Mouse (Mus musculus): Measurements from ENCODE around the gene Ppa2. TPM values are rescaled to one million over a fixed set of nuclear protein-coding genes. Genes with fewer than 3 reads are reported as not detected.

The Ppa2 gene
- polyA plus RNA-seq, 1 experiment from 2014 or later = 87.9 TPM

DNA sequence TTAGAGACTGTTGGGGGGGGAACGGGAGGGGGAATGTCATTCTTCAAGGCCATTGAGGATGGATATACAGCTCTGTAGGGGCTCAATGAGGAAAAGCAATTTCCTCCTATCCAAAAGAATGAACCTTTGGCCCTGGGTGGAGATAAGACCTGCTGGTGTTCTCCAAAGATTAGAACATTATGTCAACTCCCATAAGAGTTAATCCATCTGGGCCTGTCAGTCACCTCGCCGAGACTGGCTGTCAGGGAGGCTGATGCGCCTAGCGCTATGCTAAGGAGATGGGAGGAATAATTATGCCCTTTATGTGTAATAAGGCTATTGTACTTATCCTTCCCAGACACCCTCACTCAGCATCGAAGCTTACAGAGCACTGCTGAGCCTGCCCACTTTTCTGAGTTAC lies 2.9 kb downstream of the Ppa2 start:
- 79% methylated on average over 6 of the region's 6 CpGs for WGBS
- H3K27me3 ChIP-seq (ENCODE audit: control insufficient read depth, insufficient read depth, low read length) = no peaks in the 10 kb centered on the region
- no peak overlapping the region for H3K4me3 ChIP-seq (ENCODE audit: low read depth, low read length)
- H3K36me3 ChIP-seq (ENCODE audit: control insufficient read depth, insufficient read depth, low read length) = no peaks in the 10 kb centered on the region
- H3K9ac ChIP-seq (ENCODE audit: low read length) = no peak overlapping the region
- no peak for ATAC-seq (ENCODE audit: insufficient read depth, low FRiP score, low TSS enrichment)
- H3K4me1 ChIP-seq (ENCODE audit: control insufficient read depth, insufficient read depth, low read length) = no peaks in the 10 kb centered on the region
- no peak overlapping the region for H3K4me2 ChIP-seq (ENCODE audit: low read depth)
- no peak overlapping the region for H3K27ac ChIP-seq (ENCODE audit: low read depth, low read length)
- H3K9me3 ChIP-seq (ENCODE audit: control insufficient read depth, low read length) = no peaks in the 10 kb centered on the region
- DNase-seq (ENCODE audit: low spot score) = no peak

DNA sequence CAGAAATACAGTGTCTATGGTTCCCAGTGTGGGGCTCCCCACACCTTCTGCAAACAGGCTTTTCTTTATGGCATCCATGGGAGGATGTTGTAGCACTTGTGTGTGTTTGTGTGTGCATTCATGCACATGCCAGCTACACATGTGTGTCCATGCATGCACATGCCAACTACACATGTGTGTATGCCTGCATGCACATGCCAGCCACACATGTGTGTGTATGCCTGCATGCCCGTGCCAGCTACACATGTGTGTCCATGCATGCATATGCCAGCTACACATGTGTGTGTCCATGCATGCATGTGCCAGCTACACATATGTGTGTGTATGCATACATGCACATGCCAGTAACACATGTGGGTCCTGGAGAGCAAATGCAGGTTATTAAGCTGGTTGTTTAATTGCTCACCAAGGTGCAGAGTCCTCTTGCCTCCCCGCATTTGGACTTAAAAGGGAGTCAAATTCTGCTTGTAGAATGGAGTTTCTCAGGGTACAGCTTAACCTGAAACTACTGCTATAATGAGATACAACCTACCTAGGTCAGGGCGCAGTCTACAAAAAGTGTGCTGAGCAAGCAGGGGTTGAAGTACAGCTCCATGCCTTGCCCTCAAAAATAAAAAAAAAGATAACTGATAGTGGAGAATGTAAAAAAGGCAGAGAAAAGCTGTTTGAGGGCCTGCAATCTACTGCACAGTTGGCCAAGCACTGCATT lies 3.7 kb downstream of the Ppa2 start:
- Histone ChIP-seq H3K27ac (ENCODE audit: low read depth, low read length) (no peak overlapping the region), H3K9ac (ENCODE audit: low read length) (no peak overlapping the region), H3K9me3 (ENCODE audit: control insufficient read depth, low read length) (no peaks in the 10 kb centered on the region), H3K4me2 (ENCODE audit: low read depth) (no peak overlapping the region), H3K27me3 (ENCODE audit: control insufficient read depth, insufficient read depth, low read length) (no peaks in the 10 kb centered on the region), H3K36me3 (ENCODE audit: control insufficient read depth, insufficient read depth, low read length) (no peaks in the 10 kb centered on the region), H3K4me1 (ENCODE audit: control insufficient read depth, insufficient read depth, low read length) (no peaks in the 10 kb centered on the region), H3K4me3 (ENCODE audit: low read depth, low read length) (no peak overlapping the region)
- no peak for ATAC-seq (ENCODE audit: insufficient read depth, low FRiP score, low TSS enrichment)
- 93% methylated on average over 3 of the region's 3 CpGs for WGBS
- DNase-seq (ENCODE audit: low spot score) = no peak

- Histone ChIP-seq H3K9me3 (ENCODE audit: control insufficient read depth, low read length) (no peaks in the 10 kb centered on the region), H3K4me1 (ENCODE audit: control insufficient read depth, insufficient read depth, low read length) (no peaks in the 10 kb centered on the region), H3K4me2 (ENCODE audit: low read depth) (no peak overlapping the region), H3K27me3 (ENCODE audit: control insufficient read depth, insufficient read depth, low read length) (no peaks in the 10 kb centered on the region), H3K9ac (ENCODE audit: low read length) (no peak overlapping the region), H3K27ac (ENCODE audit: low read depth, low read length) (no peak overlapping the region), H3K4me3 (ENCODE audit: low read depth, low read length) (no peak overlapping the region), H3K36me3 (ENCODE audit: control insufficient read depth, insufficient read depth, low read length) (no peaks in the 10 kb centered on the region)
- no peak for ATAC-seq (ENCODE audit: insufficient read depth, low FRiP score, low TSS enrichment)
- DNase-seq (ENCODE audit: low spot score) = peak; percentile 69
- 47% methylated on average over 6 of the region's 6 CpGs for WGBS
These were observed 4.6 kb downstream of the Ppa2 start for GRCm38 (mm10) chr3:133314475-133314874.

GRCm38 (mm10) chr3:133315011-133315410 lies 5.1 kb downstream of the Ppa2 start:
- no peak overlapping the region for H3K27ac ChIP-seq (ENCODE audit: low read depth, low read length)
- H3K9ac ChIP-seq (ENCODE audit: low read length) = no peak overlapping the region
- DNase-seq (ENCODE audit: low spot score) = no peak
- no peaks in the 10 kb centered on the region for H3K9me3 ChIP-seq (ENCODE audit: control insufficient read depth, low read length)
- H3K4me1 ChIP-seq (ENCODE audit: control insufficient read depth, insufficient read depth, low read length) = no peaks in the 10 kb centered on the region
- 97% methylated on average over 14 of the region's 14 CpGs for WGBS
- no peak overlapping the region for H3K4me3 ChIP-seq (ENCODE audit: low read depth, low read length)
- H3K36me3 ChIP-seq (ENCODE audit: control insufficient read depth, insufficient read depth, low read length) = no peaks in the 10 kb centered on the region
- no peaks in the 10 kb centered on the region for H3K27me3 ChIP-seq (ENCODE audit: control insufficient read depth, insufficient read depth, low read length)
- no peak overlapping the region for H3K4me2 ChIP-seq (ENCODE audit: low read depth)
- ATAC-seq (ENCODE audit: insufficient read depth, low FRiP score, low TSS enrichment) = no peak

- Histone ChIP-seq H3K9me3 (ENCODE audit: control insufficient read depth, low read length) (no peaks in the 10 kb centered on the region), H3K36me3 (ENCODE audit: control insufficient read depth, insufficient read depth, low read length) (no peaks in the 10 kb centered on the region), H3K4me2 (ENCODE audit: low read depth) (no peak overlapping the region), H3K27ac (ENCODE audit: low read depth, low read length) (no peak overlapping the region), H3K4me3 (ENCODE audit: low read depth, low read length) (no peak overlapping the region), H3K4me1 (ENCODE audit: control insufficient read depth, insufficient read depth, low read length) (no peaks in the 10 kb centered on the region), H3K9ac (ENCODE audit: low read length) (no peak overlapping the region), H3K27me3 (ENCODE audit: control insufficient read depth, insufficient read depth, low read length) (no peaks in the 10 kb centered on the region)
- ATAC-seq (ENCODE audit: insufficient read depth, low FRiP score, low TSS enrichment) = no peak
- DNase-seq (ENCODE audit: low spot score) = no peak
- WGBS = 95% methylated on average over 8 of the region's 8 CpGs
These were observed 5.7 kb downstream of the Ppa2 start for GRCm38 (mm10) chr3:133315647-133316046.

- Histone ChIP-seq H3K4me3 (ENCODE audit: low read depth, low read length) (no peak overlapping the region), H3K4me1 (ENCODE audit: control insufficient read depth, insufficient read depth, low read length) (no peaks in the 10 kb centered on the region), H3K9ac (ENCODE audit: low read length) (no peak overlapping the region), H3K27me3 (ENCODE audit: control insufficient read depth, insufficient read depth, low read length) (no peaks in the 10 kb centered on the region), H3K9me3 (ENCODE audit: control insufficient read depth, low read length) (no peaks in the 10 kb centered on the region), H3K36me3 (ENCODE audit: control insufficient read depth, insufficient read depth, low read length) (no peaks in the 10 kb centered on the region), H3K27ac (ENCODE audit: low read depth, low read length) (no peak overlapping the region), H3K4me2 (ENCODE audit: low read depth) (no peak overlapping the region)
- ATAC-seq (ENCODE audit: insufficient read depth, low FRiP score, low TSS enrichment) (no peak), DNase-seq (ENCODE audit: low spot score) (no peak)
- 89% methylated on average over 4 of the region's 4 CpGs for WGBS
These were observed 7.9 kb downstream of the Ppa2 start for GRCm38 (mm10) chr3:133317845-133318244.

GRCm38 (mm10) chr3:133318596-133318995 lies 8.7 kb downstream of the Ppa2 start:
- Histone ChIP-seq H3K27me3 (ENCODE audit: control insufficient read depth, insufficient read depth, low read length) (no peaks in the 10 kb centered on the region), H3K9me3 (ENCODE audit: control insufficient read depth, low read length) (no peaks in the 10 kb centered on the region), H3K9ac (ENCODE audit: low read length) (no peak overlapping the region), H3K36me3 (ENCODE audit: control insufficient read depth, insufficient read depth, low read length) (no peaks in the 10 kb centered on the region), H3K27ac (ENCODE audit: low read depth, low read length) (no peak overlapping the region), H3K4me2 (ENCODE audit: low read depth) (no peak overlapping the region), H3K4me3 (ENCODE audit: low read depth, low read length) (no peak overlapping the region), H3K4me1 (ENCODE audit: control insufficient read depth, insufficient read depth, low read length) (no peaks in the 10 kb centered on the region)
- DNase-seq (ENCODE audit: low spot score) (no peak), ATAC-seq (ENCODE audit: insufficient read depth, low FRiP score, low TSS enrichment) (no peak)
- 90% methylated on average over 15 of the region's 15 CpGs for WGBS

GRCm38 (mm10) chr3:133319795-133320194 lies 9.9 kb downstream of the Ppa2 start:
- WGBS = 91% methylated on average over 7 of the region's 7 CpGs
- H3K36me3 ChIP-seq (ENCODE audit: control insufficient read depth, insufficient read depth, low read length) = no peaks in the 10 kb centered on the region
- H3K4me1 ChIP-seq (ENCODE audit: control insufficient read depth, insufficient read depth, low read length) = no peaks in the 10 kb centered on the region
- no peak overlapping the region for H3K4me3 ChIP-seq (ENCODE audit: low read depth, low read length)
- H3K27me3 ChIP-seq (ENCODE audit: control insufficient read depth, insufficient read depth, low read length) = no peaks in the 10 kb centered on the region
- ATAC-seq (ENCODE audit: insufficient read depth, low FRiP score, low TSS enrichment) = no peak
- DNase-seq (ENCODE audit: low spot score) = no peak
- no peak overlapping the region for H3K27ac ChIP-seq (ENCODE audit: low read depth, low read length)
- H3K9me3 ChIP-seq (ENCODE audit: control insufficient read depth, low read length) = no peaks in the 10 kb centered on the region
- H3K9ac ChIP-seq (ENCODE audit: low read length) = no peak overlapping the region
- no peak overlapping the region for H3K4me2 ChIP-seq (ENCODE audit: low read depth)

DNA sequence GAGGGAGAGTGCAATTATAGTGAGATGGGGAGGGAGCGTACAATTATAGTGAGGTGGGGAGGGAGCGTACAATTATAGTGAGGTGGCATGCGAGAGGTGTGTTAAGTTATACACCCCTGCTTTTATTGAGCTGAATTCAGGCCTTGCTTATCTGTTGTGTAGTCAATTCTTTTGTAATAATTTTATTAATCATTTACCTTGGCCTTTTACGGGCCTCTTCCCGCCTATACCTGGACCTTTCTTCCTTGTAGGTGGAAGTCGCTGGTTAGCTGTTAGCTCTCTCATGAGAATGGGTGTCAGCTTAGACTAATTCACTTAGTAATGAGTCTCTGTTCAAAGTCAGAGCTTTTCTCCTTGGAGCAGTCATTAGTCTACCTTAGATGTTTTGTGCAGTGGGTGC lies 10.4 kb downstream of the Ppa2 start:
- Histone ChIP-seq H3K9me3 (ENCODE audit: control insufficient read depth, low read length) (no peaks in the 10 kb centered on the region), H3K27me3 (ENCODE audit: control insufficient read depth, insufficient read depth, low read length) (no peaks in the 10 kb centered on the region), H3K4me3 (ENCODE audit: low read depth, low read length) (no peak overlapping the region), H3K36me3 (ENCODE audit: control insufficient read depth, insufficient read depth, low read length) (no peaks in the 10 kb centered on the region), H3K9ac (ENCODE audit: low read length) (no peak overlapping the region), H3K4me2 (ENCODE audit: low read depth) (no peak overlapping the region), H3K4me1 (ENCODE audit: control insufficient read depth, insufficient read depth, low read length) (no peaks in the 10 kb centered on the region), H3K27ac (ENCODE audit: low read depth, low read length) (no peak overlapping the region)
- ATAC-seq (ENCODE audit: insufficient read depth, low FRiP score, low TSS enrichment) = no peak
- DNase-seq (ENCODE audit: low spot score) = no peak
- WGBS = 95% methylated on average over 6 of the region's 6 CpGs
